Mouse (Mus musculus) testis, adult 2 months (tissue): ENCODE measurements at regions not wholly inside any gene's neighbourhood (a gene's known extent, or its start where the extent isn't known, plus 50 kb on each side); places are given as distances from the start of the nearest gene placed in this dataset.

Experiments
- CTCF ChIP-seq: fragments of 200-500 bp; IDR thresholded peaks from 2 replicates; pipeline ENCODE4 v1.5.1; 2012; ENCODE audit warnings: low read depth, mild to moderate bottlenecking, inconsistent platforms, low read length, moderate library complexity; ENCODE audit not compliant: control insufficient read depth, insufficient read depth, insufficient replicate concordance
- POLR2A ChIP-seq: fragments of 200-500 bp; IDR thresholded peaks from 2 replicates; pipeline ENCODE4 v1.6.1; 2012; ENCODE audit warnings: low read depth, mild to moderate bottlenecking, inconsistent platforms, low read length, moderate library complexity; ENCODE audit not compliant: control insufficient read depth

DNA sequence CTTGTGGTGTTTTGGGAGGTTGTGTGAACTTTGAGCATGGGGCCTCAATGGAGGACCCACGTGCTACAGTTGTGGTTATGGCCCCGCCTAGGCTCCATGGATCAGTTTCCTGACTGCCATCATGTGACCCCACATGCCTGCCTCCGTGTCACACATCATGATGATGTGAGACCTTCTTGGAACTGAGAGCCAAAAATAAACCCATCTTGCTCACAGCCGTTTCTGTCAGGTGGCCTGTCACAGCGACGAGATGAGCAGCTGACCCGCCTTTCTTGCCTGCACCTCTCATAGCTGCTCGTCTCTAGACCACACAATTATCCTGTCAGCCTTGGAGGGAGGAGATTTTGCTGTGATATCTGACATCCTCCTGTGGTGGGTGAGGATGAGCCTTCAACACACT lies 60.4 kb upstream of the Lrpap1 start:
- TF ChIP-seq CTCF (no peak), POLR2A (no peak)
